Mouse (Mus musculus): Measurements from ENCODE around the gene Tspan31. TPM values are rescaled to one million over a fixed set of nuclear protein-coding genes. Genes with fewer than 3 reads are reported as not detected.
"Not testable (repeated sequence)": the region's sequence is repeated elsewhere in the genome, so short reads cannot be mapped to it uniquely, and the experiment has no call there.

Tspan31 gene
- polyA plus RNA-seq, 1 experiment from 2014 or later = 118 TPM

DNA sequence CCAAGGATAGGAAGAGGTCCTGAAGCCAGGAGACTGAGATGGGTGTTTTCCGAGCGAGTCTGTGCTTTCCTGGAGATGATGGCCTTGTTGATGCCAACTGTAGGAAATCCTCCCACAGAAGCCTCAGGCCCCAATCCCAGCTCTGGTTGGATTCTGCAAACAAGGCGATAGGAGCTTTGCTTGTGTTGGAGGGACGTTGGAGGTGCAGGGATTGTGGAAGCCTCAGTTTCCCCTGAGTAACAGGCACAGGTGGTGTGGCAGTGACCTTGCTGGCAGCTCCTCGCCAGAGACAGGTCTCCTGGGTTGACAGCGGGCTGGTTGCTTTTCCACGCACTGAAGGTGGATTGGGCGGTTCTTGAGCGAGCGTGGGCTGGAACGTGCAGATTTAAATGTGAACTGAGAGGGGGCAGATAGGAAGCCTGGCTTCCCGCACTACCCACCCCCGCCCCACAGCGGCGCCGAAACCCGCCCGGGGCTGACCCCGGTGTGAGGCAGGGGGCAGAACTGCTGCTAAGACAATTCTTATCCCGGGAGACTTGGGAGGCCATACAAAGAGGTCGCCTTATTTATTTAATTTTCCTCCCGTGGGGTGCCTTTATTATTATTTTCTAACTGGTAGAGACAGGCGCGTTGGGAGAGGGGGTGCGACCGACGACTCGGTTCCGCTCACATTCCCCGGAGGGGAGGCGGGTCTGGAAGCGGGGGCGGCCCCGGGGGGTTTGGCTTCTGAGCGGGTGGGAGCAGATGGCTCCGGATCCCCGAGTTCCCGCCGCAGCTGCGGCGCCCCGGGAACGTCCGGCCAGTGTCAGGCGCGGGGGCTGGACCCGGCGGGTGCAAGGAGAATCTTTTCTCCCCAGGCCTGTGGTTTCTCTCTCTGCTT is 11.1 kb upstream of the Tspan31 start:
- Histone ChIP-seq H3K9ac (replicated peaks) (peak overlapping the region; percentile 59), H3K27me3 (peaks cover 19% of the 10 kb centered on the region), H3K4me3 (peak overlapping the region; percentile 70), H3K36me3 (peaks cover 11% of the 10 kb centered on the region; the same call in 1 of the 2 replicates), H3K9me3 (no peaks in the 10 kb centered on the region), H3K4me1 (peaks cover 41% of the 10 kb centered on the region), H3K27ac (replicated peaks) (no peak overlapping the region), H3K4me2 (replicated peaks) (peak overlapping the region; percentile 76)
- no peak for ATAC-seq (replicated peaks)
- 2% methylated on average over 48 of the region's 48 CpGs for WGBS

DNA sequence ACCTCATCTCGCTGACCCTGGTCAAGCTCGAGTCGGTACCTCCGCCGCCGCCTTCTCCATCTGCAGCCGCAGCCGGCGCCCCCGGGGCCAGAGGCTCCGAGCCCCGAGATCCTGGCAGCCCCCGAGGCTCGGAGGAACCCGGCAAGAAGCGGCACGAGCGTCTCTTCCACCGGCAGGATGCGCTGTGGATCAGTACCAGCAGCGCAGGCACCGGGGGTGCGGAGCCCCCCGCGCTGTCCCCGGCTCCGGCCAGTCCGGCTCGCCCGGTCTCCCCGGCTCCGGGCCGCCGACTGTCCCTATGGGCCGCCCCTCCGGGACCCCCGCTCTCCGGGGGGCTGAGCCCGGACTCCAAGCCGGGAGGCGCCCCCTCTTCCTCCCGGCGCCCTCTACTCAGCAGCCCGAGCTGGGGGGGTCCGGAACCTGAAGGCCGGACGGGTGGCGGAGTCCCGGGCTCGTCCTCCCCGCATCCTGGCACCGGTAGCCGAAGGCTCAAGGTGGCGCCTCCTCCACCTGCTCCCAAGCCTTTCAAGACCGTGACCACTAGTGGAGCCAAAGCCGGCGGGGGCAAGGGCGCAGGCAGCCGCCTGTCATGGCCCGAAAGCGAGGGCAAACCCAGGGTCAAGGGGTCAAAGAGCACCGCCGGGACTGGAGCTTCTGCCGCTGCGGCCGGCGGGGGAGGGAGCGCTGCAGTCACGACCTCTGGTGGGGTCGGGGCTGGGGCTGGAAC is 9.8 kb upstream of the Tspan31 start:
- ATAC-seq (replicated peaks) = peak; percentile 3; the same call in 1 of the 2 replicates
- Histone ChIP-seq H3K9me3 (no peaks in the 10 kb centered on the region), H3K4me2 (replicated peaks) (peak overlapping the region; percentile 76), H3K36me3 (peaks cover 11% of the 10 kb centered on the region; the same call in 1 of the 2 replicates), H3K27ac (replicated peaks) (peak overlapping the region; percentile 83), H3K4me3 (peak overlapping the region; percentile 70), H3K9ac (replicated peaks) (peak overlapping the region; percentile 59), H3K27me3 (peaks cover 19% of the 10 kb centered on the region), H3K4me1 (peaks cover 41% of the 10 kb centered on the region)
- 2% methylated on average over 65 of the region's 70 CpGs for WGBS

DNA sequence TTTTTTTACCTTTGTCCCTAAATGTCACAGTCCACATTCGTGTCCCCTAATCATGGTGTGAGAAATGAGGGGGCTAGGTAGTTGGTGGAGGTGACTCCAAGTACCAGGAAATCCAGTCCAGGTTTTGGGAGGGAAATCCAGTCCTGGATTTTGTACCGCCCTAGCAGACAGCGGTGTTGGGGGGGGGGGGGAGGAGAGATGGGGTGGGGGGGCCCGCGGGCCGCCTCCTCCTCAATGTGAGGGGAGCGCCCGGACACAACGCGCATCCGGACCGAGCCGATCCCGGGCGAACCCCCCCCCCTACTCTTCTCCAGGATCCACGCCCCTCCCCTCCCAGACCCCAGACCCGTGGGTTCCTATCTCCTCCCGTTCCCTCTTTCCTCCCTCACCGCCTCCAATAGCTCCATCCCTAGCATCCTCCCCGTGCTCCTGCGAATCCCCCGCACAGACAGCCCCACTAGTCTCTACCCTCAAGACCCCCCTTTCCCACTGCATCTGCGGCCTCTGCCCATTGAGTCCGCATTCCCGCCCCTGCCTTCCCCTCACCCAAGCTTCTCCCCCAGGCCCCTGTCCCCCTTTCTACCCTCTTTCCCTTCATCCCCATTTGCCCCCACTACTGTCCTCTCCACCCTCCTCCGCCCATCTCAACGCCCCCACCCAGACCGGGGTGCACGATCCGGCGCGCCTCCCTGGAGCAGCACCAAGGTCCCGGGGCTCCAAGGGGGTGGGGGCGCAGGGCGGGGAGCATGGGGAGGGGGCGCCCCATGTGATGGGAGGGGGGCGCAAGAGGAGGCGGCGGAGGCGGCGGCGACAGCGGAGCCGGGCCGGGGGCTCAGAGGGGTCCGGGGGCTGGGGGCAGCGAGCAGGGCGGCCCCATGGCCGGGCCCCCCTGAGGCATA is 8.9 kb upstream of the Tspan31 start:
- H3K4me1 ChIP-seq = peaks cover 41% of the 10 kb centered on the region

DNA sequence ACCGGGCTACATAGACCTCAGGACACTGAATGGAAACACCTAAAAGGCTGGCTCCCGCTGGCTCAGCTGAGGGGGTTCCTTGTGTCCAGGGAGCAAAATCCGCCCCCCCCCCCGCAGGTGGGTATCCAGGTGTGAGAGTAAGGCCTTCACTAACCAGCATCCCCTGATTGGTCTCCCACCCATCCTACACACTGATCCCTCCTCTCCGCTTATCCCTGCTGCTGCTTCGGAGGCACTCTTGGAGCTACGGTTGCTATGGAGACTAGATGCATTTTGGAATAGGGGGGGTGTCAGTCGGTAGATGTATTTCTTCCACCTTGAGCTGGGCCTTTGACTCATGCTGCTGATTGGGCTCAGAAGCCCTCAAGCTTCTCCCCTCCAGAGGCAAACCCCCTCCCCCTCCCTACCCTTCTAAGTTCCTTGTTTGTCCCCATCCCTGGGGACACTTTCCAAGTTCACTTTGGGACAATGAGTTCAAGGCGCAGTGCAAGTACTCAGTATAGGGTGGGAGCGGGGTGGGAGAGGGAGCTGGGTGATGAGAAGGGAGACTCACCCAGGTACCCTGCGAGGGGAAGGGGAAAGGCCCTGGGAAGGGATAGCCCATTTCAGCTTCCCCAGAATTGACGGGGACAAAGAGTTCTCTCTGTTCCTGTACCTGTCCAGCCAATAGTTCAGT is 8.1 kb upstream of the Tspan31 start:
- ATAC-seq (replicated peaks) = peak; percentile 49
- H3K27me3 ChIP-seq = peaks cover 17% of the 10 kb centered on the region
- no peaks in the 10 kb centered on the region for H3K9me3 ChIP-seq
- H3K9ac ChIP-seq (replicated peaks) = peak overlapping the region; percentile 59
- H3K4me1 ChIP-seq = peaks cover 41% of the 10 kb centered on the region
- 2% methylated on average over 12 of the region's 12 CpGs for WGBS
- H3K36me3 ChIP-seq = no peaks in the 10 kb centered on the region; the same call in 1 of the 2 replicates
- H3K4me2 ChIP-seq (replicated peaks) = peak overlapping the region; percentile 76
- peak overlapping the region; percentile 70 for H3K4me3 ChIP-seq
- H3K27ac ChIP-seq (replicated peaks) = peak overlapping the region; percentile 83

More for the DNA sequence above, 8.9 kb upstream of the Tspan31 start:
- Histone ChIP-seq H3K4me3 (peak overlapping the region; percentile 70), H3K4me2 (replicated peaks) (peak overlapping the region; percentile 76), H3K9ac (replicated peaks) (peak overlapping the region; percentile 59), H3K27me3 (peaks cover 19% of the 10 kb centered on the region), H3K36me3 (peaks cover 3% of the 10 kb centered on the region; the same call in 1 of the 2 replicates), H3K9me3 (no peaks in the 10 kb centered on the region), H3K27ac (replicated peaks) (peak overlapping the region; percentile 83)
- peak; percentile 74 for ATAC-seq (replicated peaks)
- WGBS = under 1% methylated on average over 41 of the region's 49 CpGs

DNA sequence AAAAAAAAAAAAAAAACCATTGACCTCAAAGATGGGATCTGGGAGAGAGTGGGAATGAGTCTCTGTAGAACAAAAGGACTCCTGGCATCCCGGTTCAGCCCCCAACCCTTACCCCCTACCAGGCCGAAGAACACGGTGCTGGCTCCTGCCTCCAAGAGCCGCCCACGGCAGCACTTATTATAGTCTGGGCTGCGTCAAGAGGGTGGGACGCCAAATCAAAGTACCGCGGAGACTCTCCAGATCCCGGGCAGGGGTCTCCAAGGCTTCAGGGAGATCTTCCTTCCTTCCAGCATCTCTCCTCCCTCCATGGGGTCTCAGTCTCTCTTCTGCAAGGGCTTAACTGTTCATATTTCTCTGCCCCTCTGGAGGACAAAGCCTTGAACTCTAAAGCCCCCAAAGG is 7.5 kb upstream of the Tspan31 start:
- Histone ChIP-seq H3K9me3 (no peaks in the 10 kb centered on the region), H3K4me1 (peaks cover 41% of the 10 kb centered on the region), H3K9ac (replicated peaks) (peak overlapping the region; percentile 34), H3K36me3 (no peaks in the 10 kb centered on the region), H3K27me3 (peaks cover 13% of the 10 kb centered on the region), H3K4me3 (peak overlapping the region; percentile 70), H3K27ac (replicated peaks) (peak overlapping the region; percentile 83), H3K4me2 (replicated peaks) (peak overlapping the region; percentile 76)
- WGBS = 3% methylated on average over 10 of the region's 10 CpGs
- no peak for ATAC-seq (replicated peaks)

DNA sequence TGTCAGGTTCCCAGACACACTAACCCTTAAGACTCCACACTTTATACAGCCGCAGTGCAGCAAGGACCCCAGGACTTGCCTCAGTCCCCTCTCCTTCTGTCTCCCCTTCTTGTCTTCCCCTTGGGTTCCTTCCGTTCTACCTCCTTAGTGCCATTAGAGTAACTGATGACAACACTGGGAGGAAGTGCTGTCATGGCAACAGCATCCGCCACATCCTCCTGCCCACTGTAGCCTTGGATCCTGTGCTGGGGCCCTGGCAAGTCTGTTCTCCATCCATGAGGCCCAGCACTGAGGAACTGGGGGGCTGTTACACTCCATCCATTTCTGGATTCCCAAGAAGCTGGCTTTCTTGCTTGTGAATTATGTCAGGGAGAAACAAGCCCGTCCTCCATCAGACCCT is 6.0 kb upstream of the Tspan31 start:
- peaks cover 31% of the 10 kb centered on the region for H3K4me1 ChIP-seq
- no peaks in the 10 kb centered on the region for H3K9me3 ChIP-seq
- H3K4me2 ChIP-seq (replicated peaks) = no peak overlapping the region
- peaks cover 13% of the 10 kb centered on the region for H3K27me3 ChIP-seq
- H3K4me3 ChIP-seq = no peak overlapping the region
- 52% methylated on average over 4 of the region's 4 CpGs for WGBS
- no peak overlapping the region for H3K9ac ChIP-seq (replicated peaks)
- ATAC-seq (replicated peaks) = no peak
- H3K27ac ChIP-seq (replicated peaks) = no peak overlapping the region
- no peaks in the 10 kb centered on the region for H3K36me3 ChIP-seq

DNA sequence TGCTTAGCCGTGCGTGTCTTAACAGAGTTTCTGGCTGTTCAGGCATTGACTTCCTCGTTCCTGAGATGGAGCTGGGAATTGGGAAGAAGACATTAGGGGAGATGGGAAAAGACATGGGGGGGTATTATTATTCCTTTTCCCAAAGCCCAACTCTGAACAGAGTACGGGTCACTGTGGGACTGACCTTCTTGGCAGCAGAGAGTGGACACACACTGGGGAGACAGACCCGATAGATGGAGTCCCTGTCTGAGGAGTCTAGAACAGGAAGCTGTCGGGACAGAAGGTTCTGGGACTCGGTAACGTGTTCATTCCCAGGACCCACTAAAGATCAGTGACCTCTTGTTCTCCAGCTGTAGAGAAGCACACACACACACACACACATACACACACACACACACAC is 5.6 kb upstream of the Tspan31 start:
- H3K9me3 ChIP-seq = no peaks in the 10 kb centered on the region
- no peak for ATAC-seq (replicated peaks)
- H3K36me3 ChIP-seq = no peaks in the 10 kb centered on the region
- no peak overlapping the region for H3K4me3 ChIP-seq
- no peak overlapping the region for H3K27ac ChIP-seq (replicated peaks)
- peaks cover 31% of the 10 kb centered on the region for H3K4me1 ChIP-seq
- no peak overlapping the region for H3K4me2 ChIP-seq (replicated peaks)
- H3K9ac ChIP-seq (replicated peaks) = no peak overlapping the region
- peaks cover 10% of the 10 kb centered on the region for H3K27me3 ChIP-seq
- WGBS = 76% methylated on average over 8 of the region's 8 CpGs

DNA sequence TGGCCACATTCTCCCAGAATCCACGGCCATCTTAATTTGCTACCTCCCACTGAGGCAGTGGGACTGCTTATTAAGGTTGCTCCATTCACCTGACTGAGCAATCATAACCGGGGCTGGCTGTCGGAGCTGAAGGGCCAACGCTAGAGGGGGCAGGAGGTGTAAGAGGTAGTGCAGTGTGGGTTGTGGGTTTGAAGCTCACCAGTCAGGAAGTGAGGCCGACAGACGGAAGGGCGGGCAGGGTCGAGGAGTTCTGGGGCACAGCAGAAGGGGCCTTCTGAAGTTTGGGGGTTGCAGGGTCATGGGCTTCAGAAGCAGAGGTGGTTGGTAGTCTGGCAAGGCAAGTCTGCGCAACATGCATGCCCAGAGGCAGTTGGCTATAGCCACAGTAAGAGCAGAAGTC is 5.0 kb upstream of the Tspan31 start, which contains the start of gene Agap2:
Gene Agap2, plus strand, starts transcription at position 205 of the 400 bp plus-strand sequence.
- Histone ChIP-seq H3K27me3 (peaks cover 4% of the 10 kb centered on the region), H3K4me1 (peaks cover 26% of the 10 kb centered on the region), H3K9ac (replicated peaks) (no peak within 1 kb of the TSS), H3K9me3 (no peaks in the 10 kb centered on the region), H3K4me3 (no peak within 1 kb of the TSS), H3K36me3 (no peaks in the 10 kb centered on the region), H3K4me2 (replicated peaks) (no peak within 1 kb of the TSS), H3K27ac (replicated peaks) (no peak within 1 kb of the TSS)
- no peak for ATAC-seq (replicated peaks)
- 69% methylated on average over 9 of the region's 9 CpGs for WGBS

DNA sequence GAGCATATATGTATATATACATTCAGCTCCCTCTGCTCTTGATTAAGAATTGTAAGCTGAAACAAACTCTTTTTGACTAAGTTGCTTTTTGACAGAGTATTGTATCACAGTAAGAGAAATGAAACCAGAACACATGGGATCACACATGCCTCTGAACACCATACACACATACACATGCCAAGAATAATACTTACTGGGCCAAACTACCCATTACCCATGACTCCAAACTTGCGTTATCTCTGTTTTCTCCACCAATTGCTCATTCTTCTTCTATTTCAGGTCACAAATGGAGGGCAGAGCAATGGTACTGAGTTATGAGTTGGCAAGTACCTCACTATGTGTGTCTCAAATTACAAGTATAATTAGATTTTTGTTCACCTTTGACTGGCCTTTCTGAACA is 3.9 kb upstream of the Tspan31 start:
- Histone ChIP-seq H3K9ac (replicated peaks) (no peak overlapping the region), H3K9me3 (no peaks in the 10 kb centered on the region), H3K4me3 (no peak overlapping the region), H3K27ac (replicated peaks) (no peak overlapping the region), H3K4me1 (peaks cover 27% of the 10 kb centered on the region), H3K27me3 (no peaks in the 10 kb centered on the region; the same call in 1 of the 2 replicates), H3K36me3 (no peaks in the 10 kb centered on the region), H3K4me2 (replicated peaks) (no peak overlapping the region)
- 93% methylated on average over 1 of the region's 1 CpGs for WGBS
- ATAC-seq (replicated peaks) = no peak

DNA sequence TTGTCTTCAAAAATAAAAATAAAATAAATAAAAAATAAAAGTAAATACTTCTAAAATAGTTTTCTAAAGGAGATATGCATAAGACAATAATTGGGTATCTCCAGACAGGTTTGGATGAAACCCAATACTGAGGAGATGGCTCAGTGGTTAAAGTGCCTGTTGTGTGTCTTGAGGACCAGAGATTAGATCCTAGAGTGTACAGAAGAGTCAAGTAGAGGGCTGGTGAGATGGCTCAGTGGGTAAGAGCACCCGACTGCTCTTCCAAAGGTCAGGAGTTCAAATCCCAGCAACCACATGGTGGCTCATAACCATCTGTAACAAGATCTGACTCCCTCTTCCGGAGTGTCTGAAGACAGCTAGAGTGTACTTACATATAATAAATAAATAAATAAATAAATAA is 2.9 kb upstream of the Tspan31 start:
- not testable (repeated sequence) for H3K27me3 ChIP-seq; H3K4me3 ChIP-seq; H3K36me3 ChIP-seq; H3K9ac ChIP-seq (replicated peaks); H3K9me3 ChIP-seq; ATAC-seq (replicated peaks); H3K27ac ChIP-seq (replicated peaks); H3K4me2 ChIP-seq (replicated peaks)
- 86% methylated on average over 2 of the region's 2 CpGs for WGBS
- peaks cover 30% of the 10 kb centered on the region for H3K4me1 ChIP-seq

DNA sequence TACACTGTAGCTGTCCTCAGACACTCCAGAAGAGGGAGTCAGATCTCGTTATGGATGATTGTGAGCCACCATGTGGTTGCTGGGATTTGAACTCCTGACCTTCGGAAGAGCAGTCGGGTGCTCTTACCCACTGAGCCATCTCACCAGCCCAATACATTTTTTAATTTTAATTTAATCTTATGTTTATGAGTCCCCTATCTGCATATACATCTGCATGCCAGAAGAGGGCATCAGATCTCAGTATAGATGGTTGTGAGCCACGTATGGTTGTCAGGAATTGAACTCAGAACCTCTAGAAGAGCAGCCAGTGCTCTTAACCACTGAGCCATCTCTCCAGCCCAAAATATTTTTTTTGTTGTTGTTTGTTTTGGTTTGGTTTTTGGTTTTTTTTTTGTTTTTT is 2.2 kb upstream of the Tspan31 start:
- not testable (repeated sequence) for H3K9me3 ChIP-seq; H3K4me3 ChIP-seq; H3K27me3 ChIP-seq; H3K27ac ChIP-seq (replicated peaks); H3K4me2 ChIP-seq (replicated peaks); H3K9ac ChIP-seq (replicated peaks); ATAC-seq (replicated peaks)
- Histone ChIP-seq H3K36me3 (peaks cover 14% of the 10 kb centered on the region), H3K4me1 (peaks cover 24% of the 10 kb centered on the region)
- 77% methylated on average over 4 of the region's 4 CpGs for WGBS
